Mouse (Mus musculus): ENCODE results near the gene Glt1d1.

DNA sequence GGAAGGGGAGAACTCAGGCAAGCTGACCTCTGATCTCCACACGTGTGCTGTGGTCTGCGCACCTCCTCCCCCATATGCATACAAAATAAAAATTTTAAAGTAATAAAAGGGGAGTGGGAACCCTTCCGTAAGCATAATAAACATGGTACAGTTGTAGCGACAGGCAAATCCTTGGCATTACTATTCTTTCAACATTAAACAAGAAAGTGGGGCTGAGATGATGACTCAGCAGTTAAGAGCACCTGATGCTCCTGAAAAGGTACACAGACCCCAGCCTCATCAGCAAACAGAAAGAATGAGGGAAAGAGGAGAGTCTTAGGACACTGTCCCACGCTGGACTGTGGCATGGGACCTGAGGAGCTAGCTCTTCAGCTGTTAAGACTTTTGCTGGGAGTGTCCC is 29.1 kb upstream of the Glt1d1 start:
- no peak for TF ChIP-seq CTCF (IDR thresholded peaks at IDR 0.05)
- no peak for TF ChIP-seq POLR2A (IDR thresholded peaks at IDR 0.05; ENCODE audit: insufficient read depth, low read depth, low read length)
- no peak for TF ChIP-seq EP300 (IDR thresholded peaks at IDR 0.05; ENCODE audit: insufficient read depth, low read depth, low read length)
